Mouse (Mus musculus): ENCODE data around the gene Vrk1. TPM values are rescaled to one million over a fixed set of nuclear protein-coding genes. Genes with fewer than 3 reads are reported as not detected.

The Vrk1 gene
- polyA plus RNA-seq, 2 experiments = 60.2 to 103 TPM

- Histone ChIP-seq H3K27ac (no peak overlapping the region), H3K27me3 (ENCODE audit: control insufficient read depth, insufficient read depth, low read length) (no peaks in the 10 kb centered on the region), H3K9ac (replicated peaks) (no peak overlapping the region), H3K4me3 (ENCODE audit: insufficient read depth in 1 of 2, low read depth in 2 of 2, low read length in 2 of 2) (no peak overlapping the region), H3K4me1 (replicated peaks; ENCODE audit: control insufficient read depth in 2 of 2, insufficient read depth in 2 of 2, low read length in 1 of 2) (no peaks in the 10 kb centered on the region), H3K4me2 (ENCODE audit: low read depth) (no peak overlapping the region), H3K9me3 (ENCODE audit: control insufficient read depth, low read length) (no peaks in the 10 kb centered on the region), H3K36me3 (replicated peaks; ENCODE audit: control insufficient read depth, insufficient read depth, low read depth) (no peaks in the 10 kb centered on the region)
- 79% methylated on average over 9 of the region's 9 CpGs for WGBS (ENCODE audit: insufficient replicate concordance)
- ATAC-seq (ENCODE audit: insufficient read depth) (peak; percentile 41; the same call in 1 of the 2 replicates), DNase-seq (ENCODE audit: low read depth in 3 of 3, low spot score in 3 of 3) (peak in 1 of 3 experiments; percentile 7)
- TF ChIP-seq EP300 (IDR thresholded peaks at IDR 0.05; ENCODE audit: low read depth) = no peak
- no peak for TF ChIP-seq CTCF (IDR thresholded peaks at IDR 0.05; ENCODE audit: low read depth)
These were observed 84.8 kb downstream of the Vrk1 start for GRCm38 (mm10) chr12:106094827-106095226.

DNA sequence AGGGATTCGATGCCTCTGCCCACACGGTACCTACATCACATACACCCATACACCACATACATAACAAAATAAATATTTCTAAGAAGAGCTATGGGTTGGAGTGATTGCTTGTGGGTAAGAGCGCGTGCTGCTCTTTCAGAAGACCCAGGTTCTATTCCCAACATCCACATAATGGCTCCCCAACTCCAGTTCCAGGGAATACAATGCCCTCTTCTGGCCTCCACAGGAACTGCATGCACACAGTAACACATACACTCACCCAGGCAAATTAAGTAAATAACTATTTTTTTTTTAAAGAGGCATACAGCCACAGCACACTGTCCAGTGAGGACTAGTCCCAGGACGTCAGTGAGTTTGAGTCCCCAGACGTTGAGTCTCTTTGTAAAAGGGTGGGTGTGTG is 92.0 kb downstream of the Vrk1 start:
- Histone ChIP-seq H3K4me3 (ENCODE audit: insufficient read depth in 1 of 2, low read depth in 2 of 2, low read length in 2 of 2) (no peak overlapping the region), H3K4me1 (replicated peaks; ENCODE audit: control insufficient read depth in 2 of 2, insufficient read depth in 2 of 2, low read length in 1 of 2) (no peaks in the 10 kb centered on the region), H3K27me3 (ENCODE audit: control insufficient read depth, insufficient read depth, low read length) (no peaks in the 10 kb centered on the region), H3K9me3 (ENCODE audit: control insufficient read depth, low read length) (no peaks in the 10 kb centered on the region), H3K4me2 (ENCODE audit: low read depth) (no peak overlapping the region), H3K27ac (no peak overlapping the region), H3K36me3 (replicated peaks; ENCODE audit: control insufficient read depth, insufficient read depth, low read depth) (no peaks in the 10 kb centered on the region), H3K9ac (replicated peaks) (no peak overlapping the region)
- TF ChIP-seq CTCF (IDR thresholded peaks at IDR 0.05; ENCODE audit: low read depth) = peak; percentile 30
- TF ChIP-seq EP300 (IDR thresholded peaks at IDR 0.05; ENCODE audit: low read depth) = no peak
- 77% methylated on average over 6 of the region's 6 CpGs for WGBS (ENCODE audit: insufficient replicate concordance)
- ATAC-seq (ENCODE audit: insufficient read depth) = no peak
- no peak for DNase-seq (ENCODE audit: low read depth in 3 of 3, low spot score in 3 of 3)

DNA sequence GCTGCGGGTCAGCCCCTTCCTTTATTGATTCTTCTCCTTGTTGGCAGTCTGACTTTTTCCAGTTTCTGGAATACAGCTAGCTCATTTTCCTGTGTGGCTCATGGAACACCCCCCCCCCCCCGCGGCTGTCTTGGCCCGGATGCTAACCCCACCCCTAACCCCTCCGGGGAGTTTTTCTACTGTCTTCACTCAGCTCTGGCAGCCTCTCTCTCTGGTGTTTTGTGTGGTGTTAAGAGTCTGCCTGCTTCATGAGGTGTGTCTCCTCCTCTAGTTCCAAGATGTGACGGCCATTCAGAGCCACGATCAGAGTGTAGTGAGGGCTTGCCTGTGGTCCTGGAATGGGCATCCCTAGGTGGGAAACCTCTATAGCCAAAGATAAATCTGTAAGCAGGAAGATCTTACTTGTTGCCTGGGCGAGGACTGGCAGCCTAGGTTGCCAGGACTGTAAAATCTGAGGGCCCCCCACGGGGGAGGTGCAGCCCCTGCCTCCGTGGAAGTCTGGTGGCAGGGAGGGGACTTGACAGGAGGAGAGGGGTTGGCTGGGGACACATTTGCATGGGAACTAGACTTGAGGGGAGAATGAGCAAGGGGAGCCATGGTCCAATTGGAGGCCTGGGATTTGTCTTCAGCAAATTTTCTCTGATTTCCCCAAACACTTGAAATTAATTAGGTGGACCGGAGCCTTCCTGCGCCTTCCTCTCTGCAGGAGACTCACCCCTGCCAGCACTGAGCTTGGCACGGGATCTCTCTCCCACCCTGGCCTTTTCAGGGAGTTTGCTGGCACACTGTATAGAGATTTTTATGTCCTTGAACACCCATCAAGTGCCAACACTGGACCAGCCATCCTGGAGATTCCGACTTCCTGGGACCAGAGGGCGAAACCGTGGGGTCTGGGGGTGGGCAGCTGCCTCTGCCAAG is 93.0 kb downstream of the Vrk1 start:
- Histone ChIP-seq H3K27ac (no peak overlapping the region), H3K36me3 (replicated peaks; ENCODE audit: control insufficient read depth, insufficient read depth, low read depth) (no peaks in the 10 kb centered on the region), H3K4me3 (ENCODE audit: insufficient read depth in 1 of 2, low read depth in 2 of 2, low read length in 2 of 2) (no peak overlapping the region), H3K9me3 (ENCODE audit: control insufficient read depth, low read length) (no peaks in the 10 kb centered on the region), H3K27me3 (ENCODE audit: control insufficient read depth, insufficient read depth, low read length) (no peaks in the 10 kb centered on the region), H3K4me1 (replicated peaks; ENCODE audit: control insufficient read depth in 2 of 2, insufficient read depth in 2 of 2, low read length in 1 of 2) (no peaks in the 10 kb centered on the region), H3K4me2 (ENCODE audit: low read depth) (no peak overlapping the region), H3K9ac (replicated peaks) (no peak overlapping the region)
- TF ChIP-seq EP300 (IDR thresholded peaks at IDR 0.05; ENCODE audit: low read depth) (no peak), CTCF (IDR thresholded peaks at IDR 0.05; ENCODE audit: low read depth) (no peak)
- WGBS (ENCODE audit: insufficient replicate concordance) = 59% methylated on average over 16 of the region's 16 CpGs
- DNase-seq (ENCODE audit: low read depth in 3 of 3, low spot score in 3 of 3) = no peak
- no peak for ATAC-seq (ENCODE audit: insufficient read depth)

DNA sequence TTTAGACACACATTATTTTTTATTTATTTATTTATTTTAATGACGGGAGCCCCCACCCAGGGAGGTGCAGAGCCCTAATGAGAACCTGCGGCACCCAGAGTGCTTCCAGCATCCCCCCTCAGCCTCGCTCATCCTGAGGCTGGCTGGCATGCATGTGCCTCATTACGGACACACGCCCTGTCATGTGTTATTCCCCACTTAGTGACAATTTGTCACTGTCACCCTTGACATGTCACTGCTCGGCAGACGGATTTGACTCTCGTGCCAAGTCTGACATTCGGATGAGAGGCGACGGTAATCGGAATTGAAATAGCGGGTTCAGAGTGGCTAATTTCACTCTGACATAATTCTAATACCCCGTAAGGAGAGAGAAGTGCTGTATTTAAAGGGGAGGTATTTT is 97.2 kb downstream of the Vrk1 start:
- no peaks in the 10 kb centered on the region for H3K36me3 ChIP-seq (replicated peaks; ENCODE audit: control insufficient read depth, insufficient read depth, low read depth)
- TF ChIP-seq EP300 (IDR thresholded peaks at IDR 0.05; ENCODE audit: low read depth) (no peak), CTCF (IDR thresholded peaks at IDR 0.05; ENCODE audit: low read depth) (no peak)
- WGBS (ENCODE audit: insufficient replicate concordance) = 75% methylated on average over 14 of the region's 14 CpGs

DNA sequence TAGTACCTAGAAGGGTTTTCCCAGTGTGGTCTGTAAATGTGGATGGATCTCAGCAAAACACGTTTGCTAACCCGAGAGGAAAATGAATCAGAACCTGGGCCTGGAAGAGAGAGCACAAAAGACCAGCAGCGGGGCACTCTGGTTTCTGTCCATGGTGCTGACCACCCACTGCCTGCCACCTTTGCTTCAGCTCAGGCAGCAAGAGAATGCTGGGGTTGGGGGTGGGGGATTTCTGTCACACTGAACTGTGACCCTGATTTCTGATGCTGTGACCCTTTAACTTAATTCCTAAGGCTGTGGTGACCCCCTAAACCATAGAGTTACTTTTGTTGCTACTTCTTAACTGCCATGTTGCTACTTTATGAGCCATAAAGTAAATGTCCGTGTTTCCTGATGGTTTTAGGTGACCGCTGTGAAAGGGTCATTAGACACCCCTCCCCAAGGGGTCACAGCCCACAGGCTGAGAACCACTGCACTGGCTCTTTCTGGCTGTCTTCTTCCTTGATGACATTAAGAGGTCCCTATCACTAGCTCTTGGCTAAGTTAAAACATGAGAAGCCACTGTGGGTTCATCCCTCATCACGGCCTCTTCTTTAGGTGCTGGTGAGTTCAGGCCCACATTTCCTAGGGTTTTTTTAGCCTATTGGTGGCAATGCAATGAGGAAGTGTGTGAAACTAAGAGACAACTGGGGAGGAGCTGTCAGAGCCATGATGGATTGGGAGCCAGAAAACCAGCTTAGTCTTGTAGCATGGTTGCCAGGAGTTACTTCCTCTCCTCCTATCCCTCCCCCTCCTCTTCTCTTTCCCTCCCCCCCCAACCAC is 105.3 kb downstream of the Vrk1 start:
- Histone ChIP-seq H3K9ac (replicated peaks) (no peak overlapping the region), H3K4me3 (ENCODE audit: insufficient read depth in 1 of 2, low read depth in 2 of 2, low read length in 2 of 2) (no peak overlapping the region), H3K4me1 (replicated peaks; ENCODE audit: control insufficient read depth in 2 of 2, insufficient read depth in 2 of 2, low read length in 1 of 2) (no peaks in the 10 kb centered on the region), H3K4me2 (ENCODE audit: low read depth) (no peak overlapping the region), H3K36me3 (replicated peaks; ENCODE audit: control insufficient read depth, insufficient read depth, low read depth) (no peaks in the 10 kb centered on the region), H3K9me3 (ENCODE audit: control insufficient read depth, low read length) (no peaks in the 10 kb centered on the region), H3K27me3 (ENCODE audit: control insufficient read depth, insufficient read depth, low read length) (no peaks in the 10 kb centered on the region), H3K27ac (no peak overlapping the region)
- WGBS (ENCODE audit: insufficient replicate concordance) = 27% methylated on average over 6 of the region's 6 CpGs
- ATAC-seq (ENCODE audit: insufficient read depth) (no peak), DNase-seq (ENCODE audit: low read depth in 3 of 3, low spot score in 3 of 3) (no peak)
- no peak for TF ChIP-seq CTCF (IDR thresholded peaks at IDR 0.05; ENCODE audit: low read depth)
- no peak for TF ChIP-seq EP300 (IDR thresholded peaks at IDR 0.05; ENCODE audit: low read depth)

More for the DNA sequence above, 97.2 kb downstream of the Vrk1 start:
- ATAC-seq (ENCODE audit: insufficient read depth) (no peak), DNase-seq (ENCODE audit: low read depth in 3 of 3, low spot score in 3 of 3) (no peak)
- no peaks in the 10 kb centered on the region for H3K9me3 ChIP-seq (ENCODE audit: control insufficient read depth, low read length)
- no peaks in the 10 kb centered on the region for H3K4me1 ChIP-seq (replicated peaks; ENCODE audit: control insufficient read depth in 2 of 2, insufficient read depth in 2 of 2, low read length in 1 of 2)
- no peak overlapping the region for H3K4me2 ChIP-seq (ENCODE audit: low read depth)
- no peak overlapping the region for H3K27ac ChIP-seq
- H3K9ac ChIP-seq (replicated peaks) = no peak overlapping the region
- H3K27me3 ChIP-seq (ENCODE audit: control insufficient read depth, insufficient read depth, low read length) = no peaks in the 10 kb centered on the region
- no peak overlapping the region for H3K4me3 ChIP-seq (ENCODE audit: insufficient read depth in 1 of 2, low read depth in 2 of 2, low read length in 2 of 2)

All from liver, embryonic 14.5 days (tissue).